ENCODE assay signal across 33 mouse cellular contexts in the genomic region with DNA sequence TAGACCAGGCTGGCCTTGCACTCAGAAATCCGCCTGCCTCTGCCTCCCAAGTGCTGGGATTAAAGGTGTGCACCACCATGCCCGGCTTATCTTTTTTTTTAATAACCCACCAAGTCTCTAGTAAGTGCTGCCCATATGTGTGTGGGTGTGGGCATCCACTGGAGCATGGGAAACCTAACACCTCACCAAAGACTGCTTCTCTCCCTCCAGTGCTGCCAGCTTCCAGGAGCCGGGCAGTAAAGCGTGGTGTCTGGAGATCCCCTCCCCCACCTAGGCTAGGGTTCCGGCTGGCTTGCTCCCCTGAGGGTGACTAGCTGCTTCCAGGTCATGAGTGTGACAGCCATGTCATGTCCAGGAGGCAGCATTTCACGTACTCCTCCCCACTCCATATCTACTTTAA.
"Had no signal": no experiment of that assay in that cellular context is flagged by ENCODE, and none has a peak within 500 bp of the region (broad histone marks: within the 10 kb centered on the region; RNA-seq: fewer than 3 reads in every experiment).

No protein-coding gene starts in this region.

- ATAC-seq: liver, embryonic 12.5 days; liver, postnatal 0 days; lung, postnatal 0 days; midbrain, embryonic 13.5 days; midbrain, embryonic 15.5 days; midbrain, embryonic 16.5 days had no signal

- DNase-seq: left cerebral cortex, postnatal 4 days; liver; liver, embryonic 13.5 days; liver, postnatal 0 days; lung, adult 18-20 months; lung, adult 2 months; lung, embryonic 14.5 days; lung, postnatal 10 days; lung, postnatal 14 days; lung, postnatal 36 days; lung, postnatal 4 days; midbrain, embryonic 14.5 days had no signal

- H3K4me2 ChIP-seq: limb, embryonic 12.5 days; limb, embryonic 13.5 days; limb, embryonic 15.5 days; liver, embryonic 11.5 days; liver, embryonic 12.5 days; liver, embryonic 13.5 days; liver, embryonic 15.5 days; lung, embryonic 14.5 days; lung, embryonic 15.5 days; midbrain, embryonic 11.5 days; midbrain, embryonic 12.5 days; midbrain, embryonic 13.5 days; midbrain, embryonic 15.5 days; neural tube, embryonic 12.5 days; neural tube, embryonic 13.5 days had no signal

- H3K4me3 ChIP-seq: limb, embryonic 10.5 days; limb, embryonic 12.5 days; limb, embryonic 13.5 days; limb, embryonic 15.5 days; liver, embryonic 12.5 days; liver, embryonic 13.5 days; liver, embryonic 15.5 days; lung, embryonic 15.5 days; megakaryocyte, embryonic 14.5 days; midbrain, embryonic 10.5 days; midbrain, embryonic 12.5 days; midbrain, embryonic 13.5 days; midbrain, embryonic 15.5 days; myocyte; neural tube, embryonic 12.5 days; neural tube, embryonic 13.5 days had no signal

- H3K27me3 ChIP-seq: limb, embryonic 12.5 days; limb, embryonic 13.5 days; limb, embryonic 15.5 days; liver, embryonic 12.5 days; liver, embryonic 13.5 days; liver, embryonic 15.5 days; lung, embryonic 15.5 days; megakaryocyte, embryonic 14.5 days; midbrain, embryonic 12.5 days; midbrain, embryonic 13.5 days; midbrain, embryonic 15.5 days; neural tube, embryonic 12.5 days; neural tube, embryonic 13.5 days had no signal

- H3K9ac ChIP-seq: limb, embryonic 12.5 days; limb, embryonic 13.5 days; limb, embryonic 15.5 days; liver, embryonic 12.5 days; liver, embryonic 13.5 days; liver, embryonic 14.5 days; liver, embryonic 15.5 days; liver, postnatal 0 days; lung, embryonic 14.5 days; lung, embryonic 15.5 days; midbrain, embryonic 12.5 days; midbrain, embryonic 13.5 days; midbrain, embryonic 15.5 days; neural tube, embryonic 12.5 days; neural tube, embryonic 13.5 days had no signal

- H3K9me3 ChIP-seq: limb, embryonic 10.5 days; limb, embryonic 12.5 days; limb, embryonic 13.5 days; limb, embryonic 15.5 days; liver, embryonic 12.5 days; liver, embryonic 13.5 days; liver, embryonic 15.5 days; lung, embryonic 15.5 days; megakaryocyte, embryonic 14.5 days; midbrain, embryonic 10.5 days; midbrain, embryonic 12.5 days; midbrain, embryonic 13.5 days; midbrain, embryonic 15.5 days; neural tube, embryonic 12.5 days; neural tube, embryonic 13.5 days had no signal

- H3K27ac ChIP-seq: limb, embryonic 10.5 days; limb, embryonic 12.5 days; limb, embryonic 13.5 days; limb, embryonic 15.5 days; liver, embryonic 12.5 days; liver, embryonic 13.5 days; liver, embryonic 14.5 days; liver, embryonic 15.5 days; lung, embryonic 15.5 days; macrophage; midbrain, embryonic 10.5 days; midbrain, embryonic 12.5 days; midbrain, embryonic 13.5 days; midbrain, embryonic 15.5 days; neural tube, embryonic 12.5 days; neural tube, embryonic 13.5 days had no signal

- H3K4me1 ChIP-seq: limb, embryonic 10.5 days; limb, embryonic 12.5 days; limb, embryonic 13.5 days; limb, embryonic 15.5 days; liver, embryonic 12.5 days; liver, embryonic 13.5 days; liver, embryonic 15.5 days; lung, embryonic 15.5 days; megakaryocyte, embryonic 14.5 days; midbrain, embryonic 10.5 days; midbrain, embryonic 12.5 days; midbrain, embryonic 13.5 days; midbrain, embryonic 15.5 days; neural tube, embryonic 12.5 days; neural tube, embryonic 13.5 days had no signal
